Mouse (Mus musculus): Measurements from ENCODE around the gene Sema6b. TPM values are rescaled to one million over a fixed set of nuclear protein-coding genes. Genes with fewer than 3 reads are reported as not detected.

The Sema6b gene
- total RNA-seq, 2 experiments from 2014 or later, result 0.19 to 1.4 TPM

DNA sequence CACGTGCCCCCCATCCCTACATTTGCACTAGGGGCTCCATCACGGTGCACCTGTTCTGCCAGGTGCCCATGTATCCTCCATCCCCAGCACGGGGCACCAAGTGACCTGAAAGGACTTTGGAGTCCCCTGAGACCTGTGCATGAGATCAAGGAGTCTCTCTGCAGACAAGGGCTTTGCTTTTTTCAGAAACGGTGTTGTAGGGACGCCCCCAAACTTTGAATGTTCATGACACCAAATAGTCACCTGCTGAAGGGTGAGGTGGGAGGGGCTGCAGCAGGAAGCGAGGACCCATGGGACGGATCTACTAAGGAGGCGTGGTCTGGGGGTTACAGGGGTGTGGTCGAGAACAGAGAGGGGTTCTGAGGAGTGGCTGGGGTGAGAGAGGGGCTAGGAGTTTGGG, 8.1 kb upstream of the Sema6b start:
- ATAC-seq (replicated peaks; ENCODE audit: low FRiP score, poor library complexity, severe bottlenecking), result no peak

DNA sequence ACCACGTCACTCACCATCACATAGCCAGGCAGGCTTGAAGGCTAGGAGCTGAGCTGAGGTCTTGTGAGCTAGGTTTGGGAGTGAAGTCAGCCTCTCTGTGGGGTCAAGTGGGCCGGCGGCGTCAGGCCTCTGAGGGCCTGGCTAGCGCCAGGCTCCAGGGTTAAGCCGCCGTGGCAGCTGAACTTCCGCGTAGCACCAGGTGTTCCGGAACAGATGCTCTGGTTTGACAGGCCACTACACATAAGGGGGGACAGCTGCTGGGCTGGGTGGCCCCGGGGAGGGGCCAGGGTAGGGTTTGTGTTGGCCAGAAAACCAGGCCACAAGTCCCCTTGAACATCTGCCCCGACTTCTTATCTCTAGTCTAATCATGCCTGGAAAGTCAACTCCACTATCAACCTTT, 7.3 kb upstream of the Sema6b start:
- ATAC-seq (replicated peaks; ENCODE audit: low FRiP score, poor library complexity, severe bottlenecking), result no peak

DNA sequence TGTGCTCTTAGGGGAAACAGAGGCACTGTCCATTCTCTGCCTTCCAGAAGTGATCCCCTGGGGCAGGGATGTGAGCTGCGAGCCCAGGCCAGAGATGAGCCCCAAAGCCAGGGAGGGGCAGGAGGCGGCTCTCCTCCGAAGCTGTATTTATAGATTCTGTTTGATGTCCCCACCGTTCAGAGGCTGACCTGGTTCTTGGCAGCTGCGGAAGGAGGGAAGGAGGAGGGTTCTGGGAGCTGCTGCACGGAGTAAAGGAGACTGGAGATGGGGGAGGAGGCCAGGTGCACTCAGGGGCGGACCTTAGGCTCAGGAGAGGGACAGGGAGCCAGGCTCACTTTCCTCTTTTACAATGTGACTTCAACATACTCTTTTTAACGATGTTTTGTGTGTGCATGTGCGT, 6.0 kb upstream of the Sema6b start:
- ATAC-seq (replicated peaks; ENCODE audit: low FRiP score, poor library complexity, severe bottlenecking), result no peak

DNA sequence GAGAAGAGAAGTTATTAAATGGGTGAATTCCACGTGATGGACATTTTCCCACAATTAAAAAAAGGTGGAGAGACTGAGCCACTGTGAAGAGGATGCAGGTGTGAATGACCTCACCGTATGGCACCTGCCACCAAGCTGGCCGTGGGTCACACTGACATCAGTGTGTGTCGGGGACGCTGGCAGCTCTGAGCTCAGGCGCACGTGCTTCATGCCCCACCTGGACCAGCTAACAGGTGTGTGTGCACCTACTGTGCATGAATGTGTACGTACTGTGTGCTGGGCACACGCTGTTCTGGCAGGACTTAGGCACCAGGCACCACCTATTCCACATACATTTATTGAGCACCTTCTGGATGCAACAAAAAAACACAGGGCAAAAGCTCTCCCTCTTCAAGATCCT, 4.4 kb upstream of the Sema6b start:
- no peak for ATAC-seq (replicated peaks; ENCODE audit: low FRiP score, poor library complexity, severe bottlenecking)

DNA sequence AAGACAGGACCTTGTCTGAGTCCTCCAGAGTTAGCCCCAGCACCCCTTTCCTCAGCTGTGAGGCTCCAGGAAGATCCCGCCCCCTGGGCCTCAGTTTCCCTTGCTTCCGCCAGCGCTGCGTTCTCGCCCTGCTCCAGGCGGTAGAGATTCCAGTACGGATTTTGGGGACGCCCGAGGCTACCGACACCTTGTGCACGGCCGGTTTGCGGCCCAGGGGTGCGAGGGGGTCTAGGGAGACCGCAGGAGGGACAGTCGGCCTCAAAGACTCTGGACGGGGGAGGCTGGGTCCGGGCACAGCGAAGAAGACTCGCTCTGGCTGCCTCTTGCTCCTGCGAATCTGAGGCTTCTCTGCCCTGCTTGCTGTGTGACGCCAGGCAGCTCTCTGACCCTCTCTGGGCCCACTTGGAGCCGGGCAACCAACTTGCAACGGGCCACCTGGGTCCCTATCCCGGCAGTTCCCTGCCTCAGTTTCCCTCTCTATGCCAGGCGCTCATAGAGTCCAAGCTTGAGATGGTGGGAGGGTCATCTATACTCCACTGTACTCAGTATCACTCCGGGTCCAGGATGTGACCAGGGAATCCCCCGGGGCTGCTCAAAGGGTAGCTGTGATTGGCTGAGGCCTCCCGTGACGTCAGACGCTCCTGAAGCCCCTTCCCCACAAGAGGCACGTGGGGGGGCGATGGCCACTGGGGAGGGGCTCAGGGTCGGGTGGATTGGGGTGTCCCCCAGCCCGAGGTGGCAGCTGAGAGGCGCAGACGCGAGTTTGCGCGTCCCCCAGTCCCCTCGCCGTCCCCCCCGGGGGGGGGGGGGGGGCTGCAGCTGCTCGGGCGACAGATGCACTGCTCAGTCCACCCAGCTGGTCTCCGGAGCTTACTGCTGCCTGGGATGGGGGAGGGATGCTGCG, 1.8 kb upstream of the Sema6b start:
- ATAC-seq (replicated peaks; ENCODE audit: low FRiP score, poor library complexity, severe bottlenecking), result no peak

DNA sequence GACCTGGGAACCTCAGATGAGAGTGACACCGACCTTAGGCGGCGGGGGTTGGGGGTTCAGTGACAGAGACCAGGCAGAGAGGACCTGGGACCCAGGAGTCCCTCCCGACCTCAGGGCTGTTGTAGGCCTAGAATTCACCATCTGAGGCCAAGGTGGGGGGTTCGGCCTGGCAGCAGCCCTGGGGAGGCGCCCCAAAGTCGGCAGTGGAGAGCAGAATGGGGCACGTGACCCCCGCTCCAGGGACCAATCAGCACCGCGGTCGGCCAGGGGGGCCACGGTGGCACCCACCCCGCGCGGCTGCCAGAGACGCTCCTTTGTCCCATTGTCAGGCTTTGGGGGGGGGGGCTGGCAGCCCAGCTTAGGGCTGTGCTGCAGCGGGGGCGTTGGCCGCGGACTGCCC, 788 bp downstream of the Sema6b start:
- no peak for ATAC-seq (replicated peaks; ENCODE audit: low FRiP score, poor library complexity, severe bottlenecking)

DNA sequence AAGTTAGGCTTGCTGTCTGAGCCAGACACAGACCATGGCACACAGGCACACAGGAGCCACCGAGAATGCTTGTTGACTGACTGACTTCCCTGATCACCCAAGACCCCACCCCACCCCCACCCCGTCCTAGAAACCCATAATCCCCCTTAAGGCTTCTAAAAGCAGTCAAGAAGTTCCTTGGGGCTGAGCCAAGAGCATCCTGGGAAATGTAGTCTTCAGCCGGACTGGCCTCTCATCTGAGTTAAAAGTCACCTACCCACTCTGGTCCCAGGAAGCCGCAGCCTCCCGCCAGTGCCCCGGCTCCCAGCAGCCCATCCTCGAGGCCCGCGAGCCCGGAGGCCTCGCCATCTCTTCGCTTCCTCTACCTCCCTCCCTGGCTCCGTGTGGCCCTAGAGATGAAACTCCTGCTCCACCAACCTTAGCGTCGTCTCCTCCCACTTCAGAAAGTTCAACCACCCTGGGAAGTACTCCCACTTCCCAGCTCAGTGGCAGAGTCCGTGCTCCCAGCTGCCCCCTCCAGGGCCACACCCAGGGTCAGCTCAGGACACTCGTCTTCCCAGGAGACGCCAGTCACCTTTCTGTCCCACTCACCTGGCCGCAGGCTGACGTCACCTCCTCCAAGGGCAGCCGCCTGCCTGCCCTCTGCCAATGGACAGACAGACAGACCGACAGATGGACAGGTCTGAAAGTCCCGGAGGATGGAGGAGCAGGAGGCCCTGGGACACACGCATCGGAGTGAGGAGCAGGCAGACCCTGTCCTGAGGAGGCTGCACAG, 2.1 kb downstream of the Sema6b start:
- ATAC-seq (replicated peaks; ENCODE audit: low FRiP score, poor library complexity, severe bottlenecking), result no peak

DNA sequence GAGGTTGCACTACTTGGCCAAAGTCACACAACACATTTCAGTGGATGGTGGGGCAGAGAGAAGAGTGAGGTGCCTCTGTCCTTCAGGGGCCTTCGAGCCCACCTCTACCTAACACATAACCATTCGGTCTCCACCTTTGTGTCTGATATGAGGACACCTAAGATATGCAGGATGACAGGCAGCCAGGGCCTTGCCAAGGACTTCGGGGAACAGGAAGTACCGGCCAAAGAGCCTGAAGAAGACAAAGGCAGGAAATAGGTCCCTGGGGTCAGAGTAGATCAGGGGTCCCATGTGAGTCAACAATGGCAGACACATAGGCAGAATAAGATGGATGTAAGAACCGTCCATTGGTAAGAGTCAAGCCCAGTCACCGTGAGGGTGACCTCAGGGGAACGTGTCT, 3.6 kb downstream of the Sema6b start:
- no peak for ATAC-seq (replicated peaks; ENCODE audit: low FRiP score, poor library complexity, severe bottlenecking)

DNA sequence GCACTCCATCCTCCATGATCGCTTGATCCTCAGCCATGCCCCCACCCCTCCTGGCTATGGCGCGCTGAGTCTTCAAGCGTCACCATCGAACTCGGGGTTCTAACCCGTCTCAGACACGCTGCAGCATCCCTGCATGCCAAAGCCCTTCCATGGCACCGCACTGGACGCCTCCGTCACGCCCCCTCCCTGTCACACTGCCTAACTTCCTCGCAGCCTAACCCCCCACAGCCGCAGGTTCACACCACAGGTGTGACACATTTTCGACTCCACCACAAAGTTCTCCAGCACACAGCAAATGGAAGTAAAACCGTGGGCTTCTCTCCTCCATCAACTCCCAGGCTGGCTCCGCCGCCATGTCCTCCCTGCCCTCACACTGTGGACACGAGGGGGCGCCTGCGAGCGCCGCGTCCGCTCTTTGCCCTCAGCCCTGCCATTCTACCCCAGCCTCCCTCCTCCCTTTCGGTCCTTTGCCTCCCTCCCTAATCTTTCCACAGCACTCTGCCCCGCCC, 5.6 kb downstream of the Sema6b start:
- ATAC-seq (replicated peaks; ENCODE audit: low FRiP score, poor library complexity, severe bottlenecking), result peak; percentile 47; the same call in 1 of the 2 replicates

DNA sequence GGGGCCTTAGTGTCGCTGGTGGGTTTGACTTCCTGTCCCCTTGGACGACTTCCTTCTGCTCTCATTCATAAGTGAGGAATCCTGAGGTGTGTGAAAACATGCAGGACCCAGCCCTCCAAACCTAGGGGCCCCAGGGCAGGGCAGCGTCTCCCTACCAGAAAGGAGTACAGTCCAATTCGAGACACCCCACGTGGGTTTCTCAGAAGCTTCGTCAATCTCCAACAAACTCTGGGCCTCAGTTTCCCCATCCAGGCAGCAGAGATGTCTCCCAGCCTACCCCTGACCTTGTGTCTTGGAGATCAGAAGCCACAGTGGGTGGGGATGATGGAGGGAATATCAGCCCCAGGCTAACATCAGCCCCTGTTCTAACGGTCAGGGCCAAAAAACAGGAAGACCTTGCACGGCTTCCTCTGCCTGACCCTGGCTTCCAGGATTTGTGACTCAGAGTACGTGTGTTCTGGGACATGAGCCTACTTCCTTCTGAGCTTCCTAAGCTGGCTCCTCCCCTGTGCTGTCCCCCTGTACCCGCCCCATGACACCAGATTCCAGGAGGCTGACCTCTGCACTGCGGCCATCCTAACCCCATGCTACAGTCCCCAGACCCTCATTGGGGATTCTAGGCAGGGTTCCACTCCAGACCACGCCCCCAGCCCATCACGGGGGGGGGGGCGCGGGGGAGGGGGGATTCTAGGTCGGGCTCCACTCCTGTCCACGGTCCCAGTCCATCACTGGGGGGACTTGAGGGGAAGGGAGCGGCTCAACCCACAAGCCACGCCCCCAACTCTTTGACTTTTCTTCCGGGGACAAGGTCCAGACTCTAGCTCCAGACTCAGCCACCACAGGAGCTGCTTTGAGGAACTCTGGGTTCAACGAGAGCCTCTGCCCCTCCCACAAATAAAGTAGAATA, 6.4 kb downstream of the Sema6b start:
- no peak for ATAC-seq (replicated peaks; ENCODE audit: low FRiP score, poor library complexity, severe bottlenecking)

DNA sequence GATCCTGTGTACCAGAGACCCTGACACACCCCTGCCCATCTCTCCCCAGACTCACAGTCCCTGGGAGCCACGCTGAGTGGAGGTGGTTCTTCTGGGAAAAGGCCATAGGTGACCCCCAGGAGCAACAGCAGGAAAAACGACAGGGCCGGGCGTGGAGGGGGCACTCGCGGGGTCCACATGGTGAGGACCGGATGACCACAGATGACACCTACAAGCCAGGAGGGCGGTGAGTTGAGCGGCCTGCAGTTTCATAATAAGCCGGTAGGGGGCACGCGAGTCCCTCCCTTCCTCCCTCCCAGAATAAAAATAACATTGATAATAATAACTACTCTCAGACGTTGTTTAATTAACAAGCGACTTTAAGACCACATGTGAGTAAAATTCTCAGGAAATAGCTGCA, 7.5 kb downstream of the Sema6b start:
- ATAC-seq (replicated peaks; ENCODE audit: low FRiP score, poor library complexity, severe bottlenecking), result peak; percentile 45

DNA sequence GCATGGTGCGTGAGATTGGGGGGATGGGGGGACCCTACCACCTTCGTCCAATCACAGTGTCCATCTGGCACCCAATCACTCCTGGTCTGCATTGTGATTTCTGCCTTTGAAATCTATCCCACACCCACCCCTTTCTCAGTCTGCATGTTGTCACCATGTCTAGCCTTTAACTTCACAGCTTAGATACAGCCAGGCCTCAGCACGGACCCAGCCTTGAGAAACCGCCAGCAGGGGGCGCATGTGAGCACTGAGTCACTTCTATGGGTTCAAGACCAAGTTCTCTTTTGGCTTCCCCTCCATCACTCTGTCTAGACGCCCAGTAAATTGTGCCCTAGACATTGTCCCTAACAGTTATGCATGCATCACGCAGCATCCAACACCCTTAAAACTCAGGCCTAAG, 8.3 kb downstream of the Sema6b start:
- ATAC-seq (replicated peaks; ENCODE audit: low FRiP score, poor library complexity, severe bottlenecking), result peak; percentile 58; the same call in 1 of the 2 replicates

DNA sequence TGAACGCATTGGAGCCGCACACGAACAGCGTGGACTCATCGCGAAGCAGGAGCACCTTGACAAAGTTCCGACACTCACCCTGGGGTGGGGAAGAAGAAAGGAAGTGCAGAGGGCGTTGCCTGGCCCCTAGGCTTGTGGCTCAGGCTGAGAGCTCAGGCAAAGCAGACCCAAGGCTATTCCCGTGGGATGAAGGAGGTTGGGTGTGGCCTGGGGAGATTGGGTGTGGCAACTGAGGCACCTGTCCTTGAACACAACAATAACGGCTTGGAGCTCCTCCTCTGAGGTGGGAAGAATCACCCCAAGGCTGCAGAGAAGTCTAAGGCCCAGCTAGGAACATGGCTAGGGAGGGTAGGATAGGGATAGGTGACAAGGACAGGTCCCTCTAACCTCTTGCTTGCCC, 9.0 kb downstream of the Sema6b start:
- no peak for ATAC-seq (replicated peaks; ENCODE audit: low FRiP score, poor library complexity, severe bottlenecking)

DNA sequence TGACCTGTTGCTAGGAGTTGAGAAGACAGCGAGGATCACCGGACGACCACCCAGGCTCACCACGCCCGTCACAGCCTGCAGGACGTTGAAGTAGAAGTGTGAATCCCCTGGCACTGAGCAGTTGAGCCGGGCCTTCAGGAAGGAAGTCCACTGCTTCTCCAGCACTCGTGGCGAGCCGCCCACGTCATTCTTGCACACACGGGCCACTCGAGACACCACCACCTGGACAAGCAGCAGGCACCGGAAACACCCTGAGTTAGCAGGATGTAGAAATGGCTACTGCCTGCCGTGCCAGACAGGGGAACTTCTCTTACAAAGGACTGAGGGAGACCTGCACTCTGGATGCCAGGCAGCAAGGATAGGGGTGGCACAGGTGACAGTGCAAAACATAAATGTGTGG, 11.9 kb downstream of the Sema6b start:
- ATAC-seq (replicated peaks; ENCODE audit: low FRiP score, poor library complexity, severe bottlenecking), result no peak

DNA sequence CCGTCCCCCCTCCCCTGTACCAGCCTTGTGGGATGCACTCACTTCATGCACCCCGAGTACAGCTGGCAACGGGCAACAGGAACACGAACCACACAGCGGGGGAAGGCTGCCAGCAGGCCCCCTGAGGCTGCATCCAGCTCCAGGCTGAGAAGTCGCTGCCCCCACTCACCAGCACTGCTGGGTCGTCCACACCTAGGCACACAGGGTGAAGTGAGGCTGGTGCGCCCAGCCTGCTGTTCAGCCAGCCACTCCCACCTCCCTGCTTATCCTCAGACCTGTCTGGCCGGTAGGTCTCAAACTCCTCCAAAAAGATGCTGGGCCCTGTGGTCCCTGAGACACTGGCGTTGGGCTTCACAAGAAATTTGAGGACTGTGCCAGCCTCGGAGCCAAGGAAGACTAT, 14.0 kb downstream of the Sema6b start:
- no peak for ATAC-seq (replicated peaks; ENCODE audit: low FRiP score, poor library complexity, severe bottlenecking)

DNA sequence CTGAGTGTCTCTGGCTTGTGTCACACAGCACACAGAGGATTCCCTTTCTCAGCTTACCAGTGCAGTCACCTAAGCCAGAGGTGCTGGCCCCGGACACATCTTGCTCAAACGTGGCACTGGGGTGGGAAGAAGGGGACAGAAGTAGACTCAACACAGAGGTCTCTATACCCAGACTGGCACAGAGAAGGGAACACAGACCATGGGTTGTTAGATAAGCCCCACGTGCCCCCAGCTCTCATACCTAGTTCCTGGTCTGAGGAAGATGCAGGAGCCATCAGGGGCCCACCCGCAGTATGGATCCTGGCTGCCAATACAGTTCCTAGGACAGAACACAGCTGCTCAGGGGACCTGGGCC, 14.9 kb downstream of the Sema6b start:
- no peak for ATAC-seq (replicated peaks; ENCODE audit: low FRiP score, poor library complexity, severe bottlenecking)

DNA sequence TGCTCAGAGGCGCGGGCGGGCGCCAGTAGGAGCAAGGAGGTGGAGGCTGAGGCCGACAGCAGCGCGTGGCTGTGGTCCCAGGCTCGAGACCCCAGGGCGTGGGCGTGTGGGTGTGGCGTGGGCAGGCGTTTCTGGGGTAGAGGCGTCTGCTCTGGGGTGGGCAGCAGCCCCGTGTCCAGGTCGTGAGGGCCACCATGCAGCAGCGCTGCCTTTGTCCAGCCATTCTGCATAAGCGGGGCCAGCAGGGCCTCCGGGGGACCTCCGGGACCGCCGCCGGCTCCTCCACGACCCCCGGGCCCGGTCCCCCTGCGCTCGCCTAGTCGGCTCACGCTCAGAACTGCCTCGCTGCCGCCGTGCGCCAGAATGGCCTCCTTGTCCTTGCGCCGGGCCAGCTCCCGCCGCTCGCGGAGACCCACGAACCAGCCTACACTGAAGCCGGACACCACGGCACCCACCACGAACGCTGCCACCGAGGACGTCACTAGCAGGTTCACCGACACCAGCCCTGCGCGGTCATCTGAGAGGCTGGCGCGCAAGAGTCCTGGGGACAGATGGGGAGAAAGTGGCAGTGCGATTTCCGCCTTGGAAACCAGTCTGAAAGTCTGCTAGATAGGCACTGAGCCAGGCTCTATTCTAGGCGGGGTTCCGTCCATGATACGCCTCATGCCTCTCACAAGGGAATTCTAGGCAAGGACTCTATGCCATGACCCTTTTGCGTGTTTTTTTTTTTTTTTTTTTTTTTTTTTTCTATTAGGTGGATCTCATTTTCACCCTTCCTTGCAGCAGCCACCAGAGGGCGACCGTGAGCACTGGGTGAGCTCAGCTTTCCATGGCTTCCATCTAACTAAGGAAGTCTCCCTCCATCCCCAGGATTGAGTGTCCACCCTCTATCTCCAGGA, 15.5 kb downstream of the Sema6b start:
- peak; percentile 55 for ATAC-seq (replicated peaks; ENCODE audit: low FRiP score, poor library complexity, severe bottlenecking)

DNA sequence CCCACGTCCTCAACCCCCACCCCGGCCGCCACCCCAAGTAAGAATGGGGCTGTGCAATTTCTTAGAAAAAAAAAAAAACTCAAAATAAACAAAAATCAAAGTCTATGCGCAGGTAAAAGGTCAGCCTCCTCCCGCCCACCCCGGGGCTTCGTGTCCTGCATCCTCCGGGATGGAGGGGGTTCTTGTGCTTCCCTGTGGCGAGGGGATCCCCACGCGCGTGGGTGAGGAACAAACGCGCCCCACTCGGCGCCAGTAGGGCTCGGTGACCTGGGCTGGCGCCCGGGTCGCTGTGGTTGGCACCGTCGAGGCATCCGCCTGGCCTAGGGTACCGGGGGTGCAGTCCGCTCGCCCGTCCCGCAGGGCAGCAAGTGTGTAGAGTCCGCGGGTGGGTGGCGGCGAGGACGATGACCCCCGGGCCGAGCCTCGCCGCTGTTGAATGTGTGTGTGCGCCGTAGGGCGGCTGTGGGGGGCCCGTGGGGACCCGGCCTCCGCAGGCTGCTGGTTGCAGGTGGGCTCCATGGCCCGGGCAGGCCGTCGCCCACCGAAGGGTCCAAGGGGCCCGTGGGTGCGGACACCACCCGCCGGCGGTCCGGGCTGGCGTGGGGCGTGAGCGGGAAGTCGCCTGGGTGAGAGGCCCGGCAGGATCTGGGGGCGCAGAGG, 16.3 kb downstream of the Sema6b start:
- ATAC-seq (replicated peaks; ENCODE audit: low FRiP score, poor library complexity, severe bottlenecking), result no peak

DNA sequence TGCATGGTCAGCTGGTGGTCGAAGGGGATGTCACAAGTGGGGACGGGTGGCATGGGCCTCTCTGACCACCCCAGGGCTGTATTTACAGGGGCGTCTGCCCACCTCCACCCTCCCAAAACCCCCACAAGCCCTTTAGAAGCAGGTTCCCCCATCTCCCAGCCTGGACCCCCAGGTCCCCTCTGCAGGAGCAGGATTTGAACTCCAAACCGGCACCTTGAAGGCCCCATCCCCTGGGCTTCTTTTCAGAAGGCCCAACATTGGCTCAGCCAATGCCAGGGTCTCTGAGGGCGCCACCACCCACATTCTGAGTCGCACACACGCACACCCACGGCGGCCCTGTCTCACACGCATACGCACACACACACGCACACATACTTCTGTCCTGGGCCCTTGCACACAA, 17.0 kb downstream of the Sema6b start:
- ATAC-seq (replicated peaks; ENCODE audit: low FRiP score, poor library complexity, severe bottlenecking), result no peak
